Mouse (Mus musculus): Measurements from ENCODE around the gene Cercam.
"Not testable (repeated sequence)": the region's sequence is repeated elsewhere in the genome, so short reads cannot be mapped to it uniquely, and the experiment has no call there.

- not testable (repeated sequence) for TF ChIP-seq CTCF (IDR thresholded peaks at IDR 0.05; ENCODE audit: low read depth, low read length); POLR2A (IDR thresholded peaks at IDR 0.05; ENCODE audit: insufficient read depth, low read length); EP300 (IDR thresholded peaks at IDR 0.05; ENCODE audit: insufficient read depth, low read depth, low read length)
These were observed 17.8 kb downstream of the Cercam start for GRCm38 (mm10) chr2:29886659-29887292.

Data from ES-Bruce4 (cell line).